Mouse (Mus musculus): ENCODE data around the gene Rnf26. TPM values are rescaled to one million over a fixed set of nuclear protein-coding genes. Genes with fewer than 3 reads are reported as not detected.

Rnf26 gene
- polyA plus RNA-seq (2014; fragmentation: Nextera tagmentation; extraction: Ambion mirVana): 30.6 and 32.7 TPM in 2 replicates

- no peaks in the 10 kb centered on the region for H3K9me3 ChIP-seq (ENCODE audit: control insufficient read depth, low read length)
- H3K27me3 ChIP-seq (ENCODE audit: control insufficient read depth, insufficient read depth, low read length): no peaks in the 10 kb centered on the region
- H3K4me2 ChIP-seq (replicated peaks): peak within 1 kb of the TSS; percentile 56
- no peaks in the 10 kb centered on the region for H3K36me3 ChIP-seq (replicated peaks; ENCODE audit: control insufficient read depth, insufficient read depth)
- peak; percentile 95 for ATAC-seq (ENCODE audit: low FRiP score)
- peak within 1 kb of the TSS; percentile 76 for H3K9ac ChIP-seq
- peak within 1 kb of the TSS; percentile 76 for H3K4me3 ChIP-seq (replicated peaks; ENCODE audit: low read length)
- WGBS: under 1% methylated on average over 51 of the region's 51 CpGs
- DNase-seq (ENCODE audit: low spot score): peak; percentile 92
- H3K4me1 ChIP-seq (replicated peaks; ENCODE audit: control insufficient read depth, insufficient read depth, low read length): peaks cover 10% of the 10 kb centered on the region
- H3K27ac ChIP-seq: peak within 1 kb of the TSS; percentile 32; the same call in 1 of the 2 replicates
Observed at GRCm38 (mm10) chr9:44113105-44113789, at the start of gene Rnf26, which contains the start of gene Gm49380. Gene Rnf26 (minus strand): TSS chr9:44113517. Gene Gm49380 (minus strand): TSS chr9:44113500.

- H3K36me3 ChIP-seq (replicated peaks; ENCODE audit: control insufficient read depth, insufficient read depth): peaks cover 85% of the 10 kb centered on the region
- no peak for ATAC-seq (ENCODE audit: low FRiP score)
Observed at GRCm38 (mm10) chr9:44159886-44160285, 46.6 kb upstream of the Rnf26 start.

GRCm38 (mm10) chr9:44147290-44147689, 34.0 kb upstream of the Rnf26 start:
- ATAC-seq (ENCODE audit: low FRiP score) (no peak), DNase-seq (ENCODE audit: low spot score) (no peak)
- Histone ChIP-seq H3K27ac (no peak overlapping the region), H3K4me3 (replicated peaks; ENCODE audit: low read length) (no peak overlapping the region), H3K9me3 (ENCODE audit: control insufficient read depth, low read length) (no peaks in the 10 kb centered on the region), H3K4me2 (replicated peaks) (no peak overlapping the region), H3K36me3 (replicated peaks; ENCODE audit: control insufficient read depth, insufficient read depth) (peaks cover 85% of the 10 kb centered on the region), H3K9ac (no peak overlapping the region), H3K27me3 (ENCODE audit: control insufficient read depth, insufficient read depth, low read length) (no peaks in the 10 kb centered on the region), H3K4me1 (replicated peaks; ENCODE audit: control insufficient read depth, insufficient read depth, low read length) (no peaks in the 10 kb centered on the region)
- 69% methylated on average over 3 of the region's 3 CpGs for WGBS

More at GRCm38 (mm10) chr9:44159886-44160285, 46.6 kb upstream of the Rnf26 start:
- Histone ChIP-seq H3K27ac (no peak overlapping the region), H3K27me3 (ENCODE audit: control insufficient read depth, insufficient read depth, low read length) (no peaks in the 10 kb centered on the region), H3K9me3 (ENCODE audit: control insufficient read depth, low read length) (no peaks in the 10 kb centered on the region), H3K4me2 (replicated peaks) (no peak overlapping the region), H3K9ac (no peak overlapping the region), H3K4me1 (replicated peaks; ENCODE audit: control insufficient read depth, insufficient read depth, low read length) (no peaks in the 10 kb centered on the region), H3K4me3 (replicated peaks; ENCODE audit: low read length) (no peak overlapping the region)
- 83% methylated on average over 3 of the region's 3 CpGs for WGBS
- DNase-seq (ENCODE audit: low spot score): no peak

GRCm38 (mm10) chr9:44144718-44145060, 31.4 kb upstream of the Rnf26 start:
- Histone ChIP-seq H3K4me3 (replicated peaks; ENCODE audit: low read length) (no peak overlapping the region), H3K9me3 (ENCODE audit: control insufficient read depth, low read length) (no peaks in the 10 kb centered on the region), H3K4me2 (replicated peaks) (no peak overlapping the region), H3K27ac (no peak overlapping the region), H3K4me1 (replicated peaks; ENCODE audit: control insufficient read depth, insufficient read depth, low read length) (no peaks in the 10 kb centered on the region), H3K27me3 (ENCODE audit: control insufficient read depth, insufficient read depth, low read length) (no peaks in the 10 kb centered on the region), H3K36me3 (replicated peaks; ENCODE audit: control insufficient read depth, insufficient read depth) (peaks cover 67% of the 10 kb centered on the region), H3K9ac (no peak overlapping the region)
- ATAC-seq (ENCODE audit: low FRiP score) (no peak), DNase-seq (ENCODE audit: low spot score) (no peak)

GRCm38 (mm10) chr9:44144023-44144717, 30.9 kb upstream of the Rnf26 start:
- WGBS: 29% methylated on average over 7 of the region's 8 CpGs
- Histone ChIP-seq H3K27me3 (ENCODE audit: control insufficient read depth, insufficient read depth, low read length) (no peaks in the 10 kb centered on the region), H3K9ac (no peak overlapping the region), H3K4me3 (replicated peaks; ENCODE audit: low read length) (no peak overlapping the region), H3K27ac (no peak overlapping the region), H3K36me3 (replicated peaks; ENCODE audit: control insufficient read depth, insufficient read depth) (peaks cover 62% of the 10 kb centered on the region), H3K4me2 (replicated peaks) (no peak overlapping the region), H3K4me1 (replicated peaks; ENCODE audit: control insufficient read depth, insufficient read depth, low read length) (no peaks in the 10 kb centered on the region), H3K9me3 (ENCODE audit: control insufficient read depth, low read length) (no peaks in the 10 kb centered on the region)
- DNase-seq (ENCODE audit: low spot score) (no peak), ATAC-seq (ENCODE audit: low FRiP score) (no peak)

- WGBS: 59% methylated on average over 5 of the region's 5 CpGs
- no peaks in the 10 kb centered on the region for H3K9me3 ChIP-seq (ENCODE audit: control insufficient read depth, low read length)
- no peak overlapping the region for H3K4me3 ChIP-seq (replicated peaks; ENCODE audit: low read length)
- H3K9ac ChIP-seq: no peak overlapping the region
- no peak overlapping the region for H3K4me2 ChIP-seq (replicated peaks)
- H3K27ac ChIP-seq: no peak overlapping the region
- DNase-seq (ENCODE audit: low spot score): no peak
- no peak for ATAC-seq (ENCODE audit: low FRiP score)
- H3K36me3 ChIP-seq (replicated peaks; ENCODE audit: control insufficient read depth, insufficient read depth): peaks cover 55% of the 10 kb centered on the region
- no peaks in the 10 kb centered on the region for H3K4me1 ChIP-seq (replicated peaks; ENCODE audit: control insufficient read depth, insufficient read depth, low read length)
- no peaks in the 10 kb centered on the region for H3K27me3 ChIP-seq (ENCODE audit: control insufficient read depth, insufficient read depth, low read length)
Observed at GRCm38 (mm10) chr9:44143421-44143820, 30.1 kb upstream of the Rnf26 start.

- H3K27me3 ChIP-seq (ENCODE audit: control insufficient read depth, insufficient read depth, low read length): no peaks in the 10 kb centered on the region
- no peaks in the 10 kb centered on the region for H3K4me1 ChIP-seq (replicated peaks; ENCODE audit: control insufficient read depth, insufficient read depth, low read length)
- no peak overlapping the region for H3K4me2 ChIP-seq (replicated peaks)
- H3K36me3 ChIP-seq (replicated peaks; ENCODE audit: control insufficient read depth, insufficient read depth): peaks cover 48% of the 10 kb centered on the region
- H3K9me3 ChIP-seq (ENCODE audit: control insufficient read depth, low read length): no peaks in the 10 kb centered on the region
- H3K27ac ChIP-seq: no peak overlapping the region
- no peak for ATAC-seq (ENCODE audit: low FRiP score)
- no peak overlapping the region for H3K4me3 ChIP-seq (replicated peaks; ENCODE audit: low read length)
- DNase-seq (ENCODE audit: low spot score): no peak
- 62% methylated on average over 5 of the region's 5 CpGs for WGBS
- no peak overlapping the region for H3K9ac ChIP-seq
Observed at GRCm38 (mm10) chr9:44141951-44142350, 28.6 kb upstream of the Rnf26 start.

- no peak overlapping the region for H3K4me2 ChIP-seq (replicated peaks)
- H3K4me3 ChIP-seq (replicated peaks; ENCODE audit: low read length): no peak overlapping the region
- H3K36me3 ChIP-seq (replicated peaks; ENCODE audit: control insufficient read depth, insufficient read depth): peaks cover 14% of the 10 kb centered on the region
- H3K9me3 ChIP-seq (ENCODE audit: control insufficient read depth, low read length): no peaks in the 10 kb centered on the region
- ATAC-seq (ENCODE audit: low FRiP score) (no peak), DNase-seq (ENCODE audit: low spot score) (no peak)
- peaks cover 37% of the 10 kb centered on the region for H3K27me3 ChIP-seq (ENCODE audit: control insufficient read depth, insufficient read depth, low read length)
- H3K27ac ChIP-seq: no peak overlapping the region
- H3K4me1 ChIP-seq (replicated peaks; ENCODE audit: control insufficient read depth, insufficient read depth, low read length): peaks cover 22% of the 10 kb centered on the region
- 76% methylated on average over 4 of the region's 4 CpGs for WGBS
- no peak overlapping the region for H3K9ac ChIP-seq
Observed at GRCm38 (mm10) chr9:44137846-44138245, 24.5 kb upstream of the Rnf26 start.

GRCm38 (mm10) chr9:44135731-44136411, 22.6 kb upstream of the Rnf26 start:
- WGBS: 58% methylated on average over 7 of the region's 7 CpGs
- ATAC-seq (ENCODE audit: low FRiP score): peak; percentile 29; the same call in 1 of the 2 replicates

More at GRCm38 (mm10) chr9:44135731-44136411, 22.6 kb upstream of the Rnf26 start:
- H3K9me3 ChIP-seq (ENCODE audit: control insufficient read depth, low read length): no peaks in the 10 kb centered on the region
- peaks cover 22% of the 10 kb centered on the region for H3K4me1 ChIP-seq (replicated peaks; ENCODE audit: control insufficient read depth, insufficient read depth, low read length)
- peak overlapping the region; percentile 42 for H3K4me3 ChIP-seq (replicated peaks; ENCODE audit: low read length)
- H3K27ac ChIP-seq: no peak overlapping the region
- 0 out of 2 replicates have a peak overlapping the region, but pooled peaks have one; percentile 51 for H3K9ac ChIP-seq
- no peaks in the 10 kb centered on the region for H3K36me3 ChIP-seq (replicated peaks; ENCODE audit: control insufficient read depth, insufficient read depth)
- DNase-seq (ENCODE audit: low spot score): no peak
- peaks cover 55% of the 10 kb centered on the region for H3K27me3 ChIP-seq (ENCODE audit: control insufficient read depth, insufficient read depth, low read length)
- peak overlapping the region; percentile 84 for H3K4me2 ChIP-seq (replicated peaks)
